Mouse (Mus musculus): ENCODE measurements at regions not wholly inside any gene's neighbourhood (a gene's known extent, or its start where the extent isn't known, plus 50 kb on each side); places are given as distances from the start of the nearest gene placed in this dataset.
A peak's percentile ranks its signal among the peaks of the same experiment; 100 is the strongest.

GRCm38 (mm10) chr7:40751779-40752178 is 146.3 kb upstream of the Vstm2b start:
- peak; percentile 31 for DNase-seq (ENCODE audit: low read depth, low spot score)

DNA sequence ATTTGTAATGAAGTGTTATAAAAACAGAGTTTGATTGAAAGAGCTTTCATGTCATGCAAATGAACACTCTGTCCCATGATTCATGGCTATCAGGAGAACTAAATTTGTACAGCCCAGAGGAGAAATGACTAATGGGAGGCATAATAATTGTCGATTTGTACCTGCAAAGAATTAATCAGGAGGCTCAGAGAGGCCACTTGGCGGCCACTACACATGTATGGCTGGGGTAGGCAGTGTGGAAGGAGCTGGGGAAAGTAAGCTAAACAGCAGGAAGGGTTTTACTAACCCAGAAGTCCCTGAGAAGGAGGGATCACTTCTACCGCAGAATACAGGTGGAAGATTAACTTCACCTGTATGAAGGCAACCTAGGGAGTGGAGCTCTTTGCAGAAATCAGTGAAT is 145.9 kb upstream of the Vstm2b start:
- DNase-seq (ENCODE audit: low read depth, low spot score), result no peak

DNA sequence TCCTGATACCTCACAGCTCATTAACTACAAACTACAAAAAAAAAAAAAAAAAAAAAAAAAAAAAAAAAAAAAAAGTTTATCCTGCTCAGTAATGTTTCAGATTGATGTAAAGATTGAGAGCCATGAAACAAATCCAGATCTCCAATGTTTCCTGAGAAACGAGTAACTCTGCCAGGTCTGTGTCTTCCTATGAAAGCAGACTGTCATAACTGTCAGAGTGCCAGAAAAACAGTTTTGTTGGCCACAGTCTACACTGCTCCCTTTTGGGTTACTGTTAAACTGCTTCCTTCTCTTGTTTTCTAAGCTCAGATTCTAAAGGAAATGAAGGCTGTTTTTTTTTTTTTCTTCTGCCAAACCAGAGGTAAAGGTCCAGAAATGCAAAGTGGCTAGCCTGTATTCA is 144.6 kb upstream of the Vstm2b start:
- no peak for DNase-seq (ENCODE audit: low read depth, low spot score)

DNA sequence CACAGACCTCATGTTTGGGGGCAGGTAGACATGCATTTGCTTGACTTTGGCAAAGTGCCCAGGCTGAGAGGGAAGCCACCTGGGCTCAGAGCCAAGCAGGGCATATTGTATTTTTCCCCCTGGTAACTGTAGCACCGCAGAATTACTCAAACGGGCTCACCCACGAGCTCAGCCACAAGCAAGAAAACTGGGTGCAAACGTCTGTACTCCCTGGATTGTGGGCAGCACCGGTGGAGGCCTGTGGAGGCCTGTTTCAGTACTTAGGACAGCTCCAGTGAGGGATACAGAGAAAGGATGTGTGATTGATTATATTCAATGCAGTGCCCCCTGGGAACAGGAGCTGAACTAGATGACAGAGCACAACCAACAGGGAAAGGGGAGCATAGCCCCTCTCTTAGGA is 135.6 kb upstream of the Vstm2b start:
- DNase-seq (ENCODE audit: low read depth, low spot score), result peak; percentile 49

DNA sequence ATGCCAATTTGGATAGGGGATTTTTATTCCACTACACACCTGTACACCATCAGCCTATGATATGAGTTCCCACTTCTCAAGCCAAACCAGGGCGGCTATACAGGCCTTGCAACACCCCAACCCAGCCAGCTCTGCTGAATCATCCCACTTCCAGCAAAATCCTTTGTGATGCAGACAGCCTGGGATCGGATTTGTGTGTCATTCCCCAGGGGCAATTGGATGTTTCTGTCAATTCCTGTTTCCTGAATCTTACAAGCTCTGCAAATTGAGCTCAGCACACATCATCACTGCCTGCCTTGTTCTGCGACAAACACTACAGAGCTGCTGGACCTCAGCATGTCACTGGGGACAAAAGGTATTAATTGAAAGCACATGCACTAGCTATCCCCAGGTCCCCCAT is 132.0 kb upstream of the Vstm2b start:
- DNase-seq (ENCODE audit: low read depth, low spot score), result peak; percentile 60

DNA sequence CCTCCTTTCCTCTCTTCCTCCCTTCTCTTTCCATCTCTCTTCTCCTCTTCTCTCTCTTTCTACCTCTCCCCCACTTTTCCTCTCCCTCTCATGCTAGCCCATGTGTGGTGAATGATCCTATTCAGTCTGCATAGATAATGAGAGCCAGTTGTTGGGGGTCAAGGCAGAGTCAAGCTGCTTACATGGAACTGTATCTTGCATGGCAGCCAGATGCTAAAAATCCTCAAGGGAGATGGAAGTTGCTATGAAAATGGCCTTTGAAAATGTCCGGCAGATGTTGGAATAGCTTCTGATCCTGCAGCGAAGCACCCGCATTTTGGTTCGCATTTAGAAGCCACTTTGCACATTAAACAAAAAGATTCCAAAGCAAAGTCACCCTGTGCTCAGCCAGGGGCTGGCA is 121.9 kb upstream of the Vstm2b start:
- DNase-seq (ENCODE audit: low read depth, low spot score), result no peak

DNA sequence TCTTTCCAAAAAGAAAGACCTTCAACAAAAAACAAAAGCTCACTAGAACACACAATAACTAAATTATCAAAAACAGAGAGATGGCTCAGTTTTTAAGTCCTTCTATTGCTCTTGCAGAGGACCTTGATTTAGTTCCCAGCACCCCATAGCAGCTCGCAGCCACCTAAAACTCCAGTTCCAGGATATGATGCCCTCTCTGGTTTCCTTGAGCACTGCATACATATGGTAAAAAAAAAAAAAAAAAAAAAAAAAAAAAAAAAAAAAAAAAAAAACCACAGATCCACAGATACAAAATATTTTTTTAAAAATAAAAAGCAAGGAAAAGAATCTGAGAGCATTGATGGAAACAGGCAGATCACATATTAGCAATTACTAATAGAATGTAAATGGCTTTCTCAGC is 113.2 kb upstream of the Vstm2b start:
- no peak for DNase-seq (ENCODE audit: low read depth, low spot score)

DNA sequence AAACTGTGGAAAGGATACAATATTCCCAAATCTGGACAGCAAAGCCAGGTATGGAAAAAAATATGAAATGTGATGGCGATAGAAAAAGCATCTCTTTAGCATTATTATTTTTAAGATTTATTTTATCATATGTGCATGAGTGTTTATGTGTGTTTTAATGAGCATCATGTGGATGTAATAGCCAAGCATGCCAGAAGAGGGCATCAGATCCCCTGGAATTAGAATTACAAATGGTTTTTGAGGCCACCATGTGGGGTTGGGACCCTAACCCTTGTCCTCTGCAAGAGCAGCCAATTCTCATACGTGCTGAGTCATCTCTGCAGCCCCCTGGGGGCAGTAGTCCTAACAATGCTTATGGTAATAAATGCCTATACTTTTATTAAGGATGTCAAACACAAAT is 111.4 kb upstream of the Vstm2b start:
- DNase-seq (ENCODE audit: low read depth, low spot score), result peak; percentile 37

DNA sequence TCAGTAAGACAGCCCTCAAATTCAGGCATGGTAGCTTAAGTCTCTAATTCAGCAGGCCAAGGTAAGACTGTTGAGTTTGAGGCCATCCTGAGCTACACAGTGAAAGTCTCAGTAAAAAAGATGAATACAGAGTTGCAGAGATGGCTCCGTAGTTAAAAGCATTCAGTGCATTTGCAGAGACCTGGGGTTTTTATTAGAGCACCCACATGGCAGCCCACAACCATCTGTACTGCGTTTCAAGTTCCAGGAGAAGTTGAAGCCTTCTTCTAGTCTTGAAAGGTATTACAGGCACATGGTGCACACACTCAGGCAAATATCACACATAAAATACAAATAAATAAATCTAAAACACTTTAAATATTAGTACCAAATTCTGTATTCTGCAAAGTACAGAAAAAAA is 109.6 kb upstream of the Vstm2b start:
- no peak for DNase-seq (ENCODE audit: low read depth, low spot score)

- DNase-seq (ENCODE audit: low read depth, low spot score), result no peak
Measured at GRCm38 (mm10) chr7:40794458-40795207, 103.5 kb upstream of the Vstm2b start.

GRCm38 (mm10) chr7:40799794-40800193 is 98.3 kb upstream of the Vstm2b start:
- no peak for DNase-seq (ENCODE audit: low read depth, low spot score)

GRCm38 (mm10) chr7:40801291-40801690 is 96.8 kb upstream of the Vstm2b start:
- DNase-seq (ENCODE audit: low read depth, low spot score), result no peak

DNA sequence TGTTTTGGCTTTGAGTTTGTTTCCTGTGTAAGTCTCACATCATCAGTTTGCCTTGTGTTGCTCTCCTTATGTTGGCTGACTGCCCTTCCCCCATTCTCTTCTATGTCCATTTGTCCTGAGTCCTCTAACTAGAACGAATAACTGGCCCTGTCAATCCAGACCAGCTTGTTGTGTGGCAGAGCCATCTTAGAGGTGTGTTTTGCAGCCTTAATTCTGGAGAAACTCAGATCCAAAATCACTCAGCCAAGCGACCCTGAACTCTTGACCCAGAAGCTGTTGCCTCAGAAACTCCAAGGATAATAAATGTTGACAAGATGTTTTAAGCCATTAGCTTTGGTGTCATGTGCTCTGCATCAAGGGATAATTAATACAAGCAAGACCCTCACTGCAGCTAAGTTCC is 92.9 kb upstream of the Vstm2b start:
- no peak for DNase-seq (ENCODE audit: low read depth, low spot score)

DNA sequence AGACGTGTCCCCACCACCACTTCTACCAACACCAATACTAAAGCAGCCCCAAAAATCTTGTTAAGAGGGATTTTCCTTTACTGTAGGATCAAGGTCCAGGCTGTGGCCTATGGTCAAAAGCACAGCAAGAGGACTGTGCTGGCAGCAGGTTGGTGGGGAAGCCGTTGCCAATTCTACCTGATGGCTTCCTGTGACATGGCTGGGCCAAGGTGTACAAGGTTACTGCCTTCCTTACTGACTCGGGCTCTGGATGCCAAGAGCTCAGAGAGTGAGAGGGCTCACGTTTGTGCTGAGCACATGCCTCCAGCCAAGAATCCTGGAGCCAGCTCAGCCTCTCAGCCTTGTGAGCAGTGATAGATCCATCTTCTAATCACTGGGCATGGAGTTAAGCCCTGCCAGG is 92.3 kb upstream of the Vstm2b start:
- DNase-seq (ENCODE audit: low read depth, low spot score), result no peak

DNA sequence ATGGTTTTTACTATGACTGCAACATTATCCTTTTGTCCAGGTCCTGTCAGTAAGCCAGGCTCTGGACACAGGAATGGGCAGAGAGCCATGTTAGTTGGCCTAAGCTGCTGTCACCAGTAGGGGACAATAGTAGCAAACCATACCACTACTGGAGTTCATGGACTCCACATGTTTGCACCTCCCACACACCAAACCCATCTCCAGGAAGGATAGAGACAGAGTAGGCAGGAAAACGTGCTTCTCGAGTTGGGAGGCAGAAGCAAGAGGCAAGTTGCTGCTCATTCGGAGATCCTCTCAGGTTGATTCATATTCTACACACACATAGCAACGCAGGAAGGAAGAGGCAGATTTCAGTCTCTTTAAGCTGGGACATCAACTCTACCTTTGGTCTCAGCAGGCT is 85.2 kb upstream of the Vstm2b start:
- DNase-seq (ENCODE audit: low read depth, low spot score), result no peak

GRCm38 (mm10) chr7:40825141-40825742 is 72.9 kb upstream of the Vstm2b start:
- no peak for DNase-seq (ENCODE audit: low read depth, low spot score)

DNA sequence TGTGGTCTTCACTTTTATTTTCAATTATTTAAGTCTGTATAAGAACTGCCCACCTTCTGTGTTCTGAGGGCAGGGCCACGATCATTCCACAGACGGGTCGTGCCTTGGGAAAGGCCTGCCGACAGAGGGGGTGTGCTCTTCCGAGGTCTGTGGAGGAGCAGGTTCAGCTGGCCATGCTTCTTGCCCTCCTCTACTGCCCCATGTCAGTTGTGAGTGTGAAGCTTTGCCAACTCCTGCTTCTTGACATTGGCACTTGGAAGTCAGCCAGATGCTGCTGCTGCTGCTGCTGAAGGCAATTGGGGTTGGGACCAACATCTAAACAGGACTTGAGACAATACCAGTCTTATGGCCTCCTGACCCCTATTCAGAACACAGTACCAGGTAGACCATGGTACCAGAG is 68.6 kb upstream of the Vstm2b start:
- no peak for DNase-seq (ENCODE audit: low read depth, low spot score)

GRCm38 (mm10) chr7:40831583-40831982 is 66.5 kb upstream of the Vstm2b start:
- DNase-seq (ENCODE audit: low read depth, low spot score), result no peak

GRCm38 (mm10) chr7:40842344-40842992 is 55.7 kb upstream of the Vstm2b start:
- no peak for DNase-seq (ENCODE audit: low read depth, low spot score)

- DNase-seq (ENCODE audit: low read depth, low spot score), result no peak
Measured at GRCm38 (mm10) chr7:40846512-40846911, 51.6 kb upstream of the Vstm2b start.

Measured in R1 (cell line).